Mouse (Mus musculus): Measurements from ENCODE around the gene Ghsr.

GRCm38 (mm10) chr3:27371276-27371621 is at the start of gene Ghsr:
- no peak for TF ChIP-seq POLR2A (IDR thresholded peaks at IDR 0.05; ENCODE audit: borderline replicate concordance, low read depth, low read length)
- TF ChIP-seq CTCF (IDR thresholded peaks at IDR 0.05; ENCODE audit: low read depth, low read length), result no peak

Measured in bone marrow macrophage, adult 2 months (primary cell).